Mouse (Mus musculus) myocyte (in vitro differentiated cells): Measurements from ENCODE around the gene Psme2.

Source experiments
- CEBPB ChIP-seq: IDR thresholded peaks from 2 replicates; pipeline ENCODE4 v1.6.1; 2011; ENCODE audit warnings: mild to moderate bottlenecking, moderate library complexity; ENCODE audit not compliant: poor library complexity, insufficient read depth, severe bottlenecking
- E2F4 ChIP-seq: IDR thresholded peaks from one replicate; pipeline ENCODE4 v1.6.1; 2011; ENCODE audit warnings: mild to moderate bottlenecking, control low read depth, moderate library complexity; ENCODE audit not compliant: insufficient read depth
- MAX ChIP-seq: IDR thresholded peaks from one replicate; pipeline ENCODE4 v1.6.1; 2011; ENCODE audit warnings: low read depth, mild to moderate bottlenecking, control low read depth
- MYOD1 ChIP-seq, 3 experiments: IDR thresholded peaks; one replicate each; pipeline ENCODE4 v1.6.1; 2011; ENCODE audit warnings: control low read depth in 2 of 3, low read depth in 2 of 3, mild to moderate bottlenecking in 2 of 3, moderate library complexity in 1 of 3; ENCODE audit not compliant: insufficient read length in 2 of 3, control insufficient read depth in 1 of 3
- MYOG ChIP-seq, 3 experiments: IDR thresholded peaks; one replicate each; pipeline ENCODE4 v1.6.1; 2011; ENCODE audit warnings: control low read depth in 2 of 3, low read depth in 2 of 3, mild to moderate bottlenecking in 2 of 3; ENCODE audit not compliant: insufficient read length in 2 of 3, control insufficient read depth in 1 of 3, insufficient read depth in 1 of 3
- POLR2A ChIP-seq: IDR thresholded peaks from one replicate; pipeline ENCODE4 v1.6.1; 2011; ENCODE audit warnings: low read depth, mild to moderate bottlenecking, control low read depth, moderate library complexity; ENCODE audit not compliant: insufficient read length
- POLR2AphosphoS2 ChIP-seq: IDR thresholded peaks from one replicate; pipeline ENCODE4 v1.6.1; 2011; ENCODE audit warnings: low read depth, control low read depth; ENCODE audit not compliant: insufficient read length
- REST ChIP-seq: IDR thresholded peaks from one replicate; pipeline ENCODE4 v1.6.1; 2011; ENCODE audit warnings: mild to moderate bottlenecking, control low read depth, moderate library complexity; ENCODE audit not compliant: insufficient read depth, insufficient read length
- TCF12 ChIP-seq: IDR thresholded peaks from one replicate; pipeline ENCODE4 v1.6.1; 2011; ENCODE audit warnings: mild to moderate bottlenecking, control low read depth; ENCODE audit not compliant: poor library complexity, insufficient read depth, severe bottlenecking
- TCF3 ChIP-seq: IDR thresholded peaks from one replicate; pipeline ENCODE4 v1.6.1; 2011; ENCODE audit warnings: low read depth, control low read depth; ENCODE audit not compliant: insufficient read length
- USF1 ChIP-seq: IDR thresholded peaks from one replicate; pipeline ENCODE4 v1.6.1; 2011; ENCODE audit warnings: low read depth, mild to moderate bottlenecking, control low read depth, moderate library complexity

DNA sequence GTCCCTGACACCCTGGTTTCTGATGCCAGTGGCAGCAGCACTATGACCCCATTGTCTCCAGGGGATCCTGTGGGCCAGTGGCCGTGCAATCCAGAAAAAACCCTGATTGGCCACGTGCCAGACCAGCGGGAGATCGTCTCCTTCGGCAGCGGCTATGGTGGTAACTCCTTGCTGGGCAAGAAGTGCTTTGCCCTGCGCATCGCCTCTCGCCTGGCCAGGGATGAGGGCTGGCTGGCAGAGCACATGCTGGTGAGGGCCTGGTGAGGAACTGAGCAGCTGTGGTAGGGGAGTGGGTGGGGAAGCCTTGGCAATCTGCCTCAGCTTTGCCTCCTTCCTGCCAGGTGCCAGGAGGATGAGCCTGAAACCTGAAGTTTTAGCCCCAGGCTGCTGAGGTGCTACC, 46.6 kb downstream of the Psme2 start:
- TF ChIP-seq POLR2A (no peak), REST (no peak), POLR2AphosphoS2 (peak; percentile 64), CEBPB (no peak), E2F4 (no peak), USF1 (no peak), TCF12 (no peak), MYOD1 (IDR thresholded peaks at IDR 0.05; ENCODE audit: control insufficient read depth in 1 of 3, insufficient read length in 2 of 3, low read depth in 2 of 3) (peak in 1 of 3 experiments; percentile 34), MAX (no peak), MYOG (IDR thresholded peaks at IDR 0.05; ENCODE audit: control insufficient read depth in 1 of 3, insufficient read depth in 1 of 3, insufficient read length in 2 of 3, low read depth in 2 of 3) (peak in 1 of 3 experiments; percentile 24), TCF3 (no peak)
